Mouse (Mus musculus) brain, embryonic 14.5 days (tissue): Measurements from ENCODE around the gene Men1.

ENCODE experiments used
- CTCF ChIP-seq: fragments of 200-500 bp; IDR thresholded peaks from 2 replicates; pipeline ENCODE4 v1.5.1; 2012; ENCODE audit warnings: inconsistent platforms, mild to moderate bottlenecking, moderate library complexity, borderline replicate concordance; ENCODE audit not compliant: insufficient read depth, insufficient read length; ENCODE audit errors: extremely low read depth
- POLR2A ChIP-seq: fragments of 200-500 bp; IDR thresholded peaks from 2 replicates; pipeline ENCODE4 v1.6.1; 2012; ENCODE audit warnings: mild to moderate bottlenecking, inconsistent platforms, borderline replicate concordance; ENCODE audit not compliant: poor library complexity, insufficient read depth, insufficient read length, severe bottlenecking; ENCODE audit errors: extremely low read depth

- TF ChIP-seq POLR2A (no peak), CTCF (no peak)
Observed at GRCm38 (mm10) chr19:6343996-6344395, 9.2 kb downstream of the Men1 start.
